Mouse (Mus musculus) erythroblast, embryonic 14.5 days (primary cell): ENCODE measurements around the gene Pla1a.

Source experiments
- GATA1 ChIP-seq: IDR thresholded peaks from 2 replicates; pipeline ENCODE4 v1.6.1; 2012; ENCODE audit warnings: low read length, inconsistent platforms, mixed read lengths
- TAL1 ChIP-seq: IDR thresholded peaks from 3 replicates; pipeline ENCODE4 v1.6.1; 2012; ENCODE audit warnings: low read length, inconsistent platforms, mixed read lengths

GRCm38 (mm10) chr16:38379088-38379487 lies 53.9 kb downstream of the Pla1a start:
- no peak for TF ChIP-seq GATA1
- TF ChIP-seq TAL1: no peak
